Mouse (Mus musculus) heart, postnatal 14 days (tissue): ENCODE data around the gene Tmem9. TPM values are rescaled to one million over a fixed set of nuclear protein-coding genes. Genes with fewer than 3 reads are reported as not detected.

Source experiments
- DNase-seq, 2 experiments: peaks; one replicate each; pipeline ENCODE4 v3.0.0; 2021 to 2022
- intact Hi-C: fragments of 180-260 bp; cut with DNase I; formaldehyde crosslinking; loops from one replicate; pipeline ENCODE4 v1.15.1; 2025
- long read RNA-seq, 2 experiments: library from polyadenylated mRNA; stranded (forward); transcript quantifications; one replicate each; pipeline ENCODE4 v2.0.0; 2021
- total RNA-seq, 2 experiments: library from RNA; stranded (reverse); gene quantifications; 2 replicates each; pipeline ENCODE4 v1.2.3; 2021

Gene Tmem9
- total RNA-seq, result 10 to 100 TPM; 16.1 to 20.0 TPM
- long read RNA-seq, experiment 1, transcript Tmem9-201 (6 exons, 1,806 nt), result major isoform, 28 of 33 reads
- long read RNA-seq, experiment 1, partial matches to known transcripts, result 1 of 33 reads
- long read RNA-seq, experiment 1, other reads (novel, unspliced or antisense), result 3 of 33 reads
- long read RNA-seq, experiment 2, transcript Tmem9-201 (6 exons, 1,806 nt), result major isoform, 22 of 25 reads
- long read RNA-seq, experiment 2, partial matches to known transcripts, result 1 of 25 reads
- long read RNA-seq, experiment 2, other reads (novel, unspliced or antisense), result 2 of 25 reads

DNA sequence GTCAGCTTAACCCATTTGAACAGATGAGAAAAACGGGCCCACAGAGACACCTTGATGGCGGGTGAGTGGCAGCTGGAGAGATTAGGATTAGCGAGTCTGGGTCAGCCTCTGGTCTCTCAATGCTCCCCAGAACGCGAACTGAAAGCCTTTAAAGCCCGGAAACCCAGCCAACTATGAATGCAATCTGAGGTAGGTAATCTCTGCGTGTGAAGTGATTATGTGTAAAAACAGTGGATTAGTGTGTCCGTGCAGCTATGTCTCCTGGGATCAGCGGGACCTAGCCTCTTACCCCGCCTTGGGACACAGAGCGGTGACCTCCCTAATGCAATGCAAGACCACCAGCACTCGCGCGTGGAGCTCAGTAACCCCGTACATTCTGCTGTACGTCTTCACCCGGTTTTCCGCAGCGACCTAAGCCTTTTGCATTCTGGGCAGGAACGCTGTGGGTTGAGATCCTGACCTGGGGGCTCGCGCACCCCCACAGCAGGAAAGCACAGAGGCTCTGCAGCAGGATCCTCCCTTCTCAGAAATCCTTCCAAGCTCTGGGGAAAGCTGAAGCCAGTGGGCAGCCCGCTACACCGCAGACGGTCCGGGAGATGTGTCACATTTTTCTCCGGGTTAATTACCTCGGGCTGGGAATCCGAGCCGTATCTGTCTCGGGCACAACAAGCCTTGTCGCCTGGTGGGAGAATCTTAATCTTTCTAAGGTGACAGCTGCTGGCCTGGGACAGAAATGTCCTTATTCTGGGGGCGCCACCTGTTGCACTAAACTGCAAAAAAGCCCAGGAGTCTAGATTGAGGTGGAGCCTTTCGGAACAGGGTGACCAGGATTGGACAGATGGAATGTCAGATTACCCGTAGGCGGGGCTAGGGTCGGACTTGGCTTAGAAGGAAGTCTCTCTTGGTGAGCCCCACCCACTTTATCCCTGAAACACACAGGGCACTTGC, at the start of gene Tmem9:
TSS of gene Tmem9 (plus strand) at position 940 of the 948 bp plus-strand sequence.
- DNase-seq, result peak; percentile 63 to 66
- intact Hi-C loops, result no loop called here

- DNase-seq, result peak in 1 of 2 experiments; percentile 12
- intact Hi-C loops, result no loop called here
Measured at GRCm38 (mm10) chr1:135958483-135958882, 49.5 kb upstream of the Tmem9 start.

GRCm38 (mm10) chr1:135963177-135963576, 44.8 kb upstream of the Tmem9 start:
- no peak for DNase-seq
- intact Hi-C loops, result no loop called here

DNA sequence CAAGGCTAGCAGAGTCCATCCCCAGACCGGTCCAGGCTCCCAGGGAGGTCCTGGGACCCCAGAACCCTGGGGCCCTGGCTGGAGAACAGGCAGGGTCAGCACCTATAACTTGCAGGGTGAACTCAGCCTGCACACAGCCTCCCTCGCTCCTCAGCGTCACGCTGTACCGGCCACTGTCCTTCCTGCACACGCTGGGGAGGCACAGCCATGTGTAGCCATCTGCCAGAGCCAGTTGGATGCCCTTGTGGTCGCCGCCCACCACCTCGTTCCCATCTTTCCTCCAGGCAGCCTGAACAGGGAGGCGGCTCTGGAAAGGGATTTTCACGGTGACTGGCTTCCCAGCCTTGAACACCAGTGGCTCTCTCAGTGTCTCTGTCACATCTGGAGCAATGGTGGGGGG, 43.4 kb upstream of the Tmem9 start:
- DNase-seq, result no peak
- intact Hi-C loops, result no loop called here

DNA sequence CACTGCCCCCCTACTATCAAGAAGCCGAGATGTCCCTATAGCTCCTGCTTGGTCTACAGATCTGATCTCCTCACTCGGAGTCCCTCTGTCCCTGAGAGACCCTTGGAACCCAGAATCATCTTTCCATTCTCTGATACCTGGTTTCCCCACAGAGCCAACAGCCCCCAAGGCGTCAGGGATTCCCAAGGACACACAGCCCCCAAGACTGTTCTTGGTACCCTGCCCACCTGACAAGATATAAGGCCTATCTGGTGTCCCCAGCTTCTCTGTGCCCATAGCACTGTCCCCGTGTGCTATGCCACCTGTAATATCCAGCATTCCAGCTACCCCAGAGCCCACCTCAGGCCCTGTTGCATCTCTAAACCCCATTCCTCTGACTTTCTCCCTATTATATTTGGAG, 40.2 kb upstream of the Tmem9 start:
- no peak for DNase-seq
- intact Hi-C loops, result no loop called here

DNA sequence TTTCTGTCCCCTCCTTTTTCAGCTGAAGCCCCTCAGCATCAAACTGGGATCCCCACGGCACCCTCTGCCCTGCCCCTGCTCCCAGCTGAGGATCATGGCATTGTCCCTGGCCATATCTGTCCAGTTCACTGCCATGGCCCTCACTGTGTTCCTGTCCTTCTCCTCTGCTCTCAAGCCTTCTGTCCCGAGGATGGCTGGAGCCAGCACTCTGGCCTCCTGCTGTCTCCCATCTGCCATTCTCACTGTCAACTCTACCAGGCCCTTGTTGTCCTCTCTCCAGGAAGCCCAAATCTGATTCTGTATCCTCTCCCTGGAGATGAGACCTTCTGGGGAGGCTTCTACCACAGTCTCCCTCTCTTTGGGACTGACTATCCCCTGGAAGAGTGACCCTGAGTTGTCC, 37.5 kb upstream of the Tmem9 start:
- no peak for DNase-seq
- intact Hi-C loops, result no loop called here

- intact Hi-C loops, result no loop called here
- no peak for DNase-seq
Measured at GRCm38 (mm10) chr1:135972576-135972975, 35.4 kb upstream of the Tmem9 start.

DNA sequence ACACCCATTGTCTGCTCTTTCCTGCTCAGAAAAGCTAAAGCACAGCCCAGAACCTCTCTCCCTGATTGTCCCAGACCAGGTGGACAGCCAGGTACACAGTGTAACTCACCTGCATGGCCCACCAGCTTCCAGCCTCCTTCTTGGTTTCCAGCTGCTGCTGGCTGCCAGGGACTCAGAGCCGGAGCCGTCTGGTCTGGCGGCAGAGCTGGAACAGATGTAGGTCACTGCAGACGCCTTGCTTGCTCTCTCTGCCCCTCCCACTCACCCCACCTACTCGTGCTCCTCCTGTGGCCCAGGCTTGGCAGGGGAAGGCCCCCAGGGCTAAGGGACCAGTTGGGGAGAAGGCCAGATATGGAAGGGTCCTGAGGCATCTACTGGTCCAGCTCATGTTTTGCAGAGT, 23.8 kb upstream of the Tmem9 start:
- intact Hi-C loops, result no loop called here
- DNase-seq, result no peak

DNA sequence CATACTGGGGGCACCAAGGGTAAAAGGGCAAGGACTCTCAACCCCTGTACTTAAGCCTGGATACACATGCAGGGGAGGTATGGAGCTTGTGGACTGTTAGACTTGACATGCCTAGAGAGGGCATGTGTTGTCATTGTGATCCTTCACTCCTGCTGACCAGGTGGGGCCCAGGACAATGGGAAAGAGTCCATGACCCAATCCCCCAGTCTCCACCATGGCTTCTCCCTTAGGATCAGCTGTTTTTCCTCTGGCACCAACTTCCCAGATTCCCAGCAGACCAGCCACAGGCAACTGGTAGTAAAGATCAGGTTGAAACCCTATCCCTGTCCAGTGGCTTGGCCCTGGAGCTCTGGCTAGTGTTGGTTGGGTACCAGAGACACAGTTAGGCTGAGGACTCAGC, 18.1 kb upstream of the Tmem9 start:
- no peak for DNase-seq
- intact Hi-C loops, result no loop called here

GRCm38 (mm10) chr1:135993470-135993869, 14.5 kb upstream of the Tmem9 start:
- intact Hi-C loops, result no loop called here

DNA sequence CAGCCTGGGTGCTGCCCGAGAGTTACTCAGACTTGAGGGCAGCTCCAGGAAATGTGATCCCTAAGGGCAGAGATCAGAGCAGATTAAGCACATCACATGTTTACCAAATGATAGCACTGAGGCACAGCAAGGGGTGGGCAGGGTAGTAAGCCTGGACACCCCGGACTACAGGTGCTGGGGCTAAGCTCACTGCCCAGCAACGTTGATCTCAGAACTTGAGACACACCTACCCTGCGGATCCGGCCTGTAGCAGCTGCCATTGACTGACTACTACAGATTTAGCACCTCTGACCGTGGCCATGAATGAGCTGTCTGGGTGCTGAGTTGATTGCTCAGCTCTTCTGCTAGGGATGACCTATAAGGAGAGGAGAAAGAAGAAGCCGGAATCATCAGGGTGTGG, 10.4 kb upstream of the Tmem9 start:
- intact Hi-C loops, result no loop called here
- DNase-seq, result no peak

More at GRCm38 (mm10) chr1:135993470-135993869, 14.5 kb upstream of the Tmem9 start:
- DNase-seq, result no peak

GRCm38 (mm10) chr1:135999720-136000287, 8.1 kb upstream of the Tmem9 start:
- intact Hi-C loops, result no loop called here
- no peak for DNase-seq

GRCm38 (mm10) chr1:136001438-136001837, 6.5 kb upstream of the Tmem9 start:
- DNase-seq, result no peak
- intact Hi-C loops, result no loop called here

DNA sequence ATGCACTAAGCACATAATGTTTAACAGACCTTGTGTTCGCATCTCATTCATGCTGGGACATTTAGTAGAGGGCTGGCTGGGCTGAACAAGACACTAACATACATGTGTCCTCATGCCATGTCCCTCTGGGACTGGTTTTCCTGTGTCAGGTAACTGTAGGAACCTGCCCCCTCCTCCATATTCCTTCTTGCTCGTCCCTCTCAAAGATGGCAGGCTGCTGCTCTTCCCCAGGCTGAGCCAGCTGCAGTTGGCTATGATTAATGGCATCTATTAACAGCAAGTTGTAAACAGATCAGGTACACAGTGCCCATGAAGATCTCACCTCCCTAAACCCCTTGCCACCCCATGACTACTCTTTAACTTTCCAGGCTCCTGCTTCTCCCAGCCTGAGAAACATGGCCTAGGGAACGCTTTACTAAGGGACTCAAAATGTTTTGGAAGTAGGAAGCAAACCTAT, 1.6 kb upstream of the Tmem9 start, which contains the start of gene Igfn1:
TSS of gene Igfn1 (minus strand) at position 51 of the 457 bp plus-strand sequence.
- no peak for DNase-seq
- intact Hi-C loops, result no loop called here

DNA sequence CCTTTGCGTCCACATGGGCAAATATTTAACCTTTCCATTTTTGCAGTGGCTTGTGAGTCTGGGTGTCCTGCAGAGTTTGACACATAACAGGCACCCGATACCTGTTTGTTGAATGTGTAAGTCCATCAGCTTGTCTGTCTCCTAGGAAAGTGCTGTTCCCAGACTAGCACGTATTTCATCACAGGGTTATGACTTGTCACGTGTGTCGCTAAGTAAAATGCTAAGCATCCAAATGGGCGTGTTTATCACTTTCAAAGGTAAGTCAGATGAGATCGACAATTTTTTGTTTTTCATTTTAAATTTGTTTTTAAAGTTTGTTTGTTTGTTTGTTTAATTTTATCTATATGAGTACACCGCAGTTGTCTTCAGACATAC, 196 bp downstream of the Tmem9 start:
- DNase-seq, result no peak

DNA sequence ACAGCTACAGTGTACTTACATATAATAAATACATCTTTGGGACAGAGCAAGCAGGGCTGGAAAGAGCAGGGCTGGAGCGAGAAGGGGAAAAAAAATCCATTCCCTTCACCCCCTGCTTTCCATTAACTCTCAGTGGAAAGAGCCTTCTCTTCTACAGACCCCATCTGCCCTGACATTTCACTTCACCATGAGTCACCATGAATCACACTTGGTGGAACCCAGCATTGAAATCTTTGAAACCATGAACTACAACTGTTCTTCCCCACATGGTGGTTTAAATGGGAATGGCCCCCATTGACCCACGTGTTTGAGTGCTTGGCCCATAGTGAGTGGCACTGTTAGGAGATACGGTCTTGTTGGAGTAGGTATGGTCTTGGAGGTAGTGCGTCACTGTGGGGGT, 2.3 kb downstream of the Tmem9 start:
- intact Hi-C loops, result no loop called here

More for the DNA sequence above, 196 bp downstream of the Tmem9 start:
- intact Hi-C loops, result no loop called here

DNA sequence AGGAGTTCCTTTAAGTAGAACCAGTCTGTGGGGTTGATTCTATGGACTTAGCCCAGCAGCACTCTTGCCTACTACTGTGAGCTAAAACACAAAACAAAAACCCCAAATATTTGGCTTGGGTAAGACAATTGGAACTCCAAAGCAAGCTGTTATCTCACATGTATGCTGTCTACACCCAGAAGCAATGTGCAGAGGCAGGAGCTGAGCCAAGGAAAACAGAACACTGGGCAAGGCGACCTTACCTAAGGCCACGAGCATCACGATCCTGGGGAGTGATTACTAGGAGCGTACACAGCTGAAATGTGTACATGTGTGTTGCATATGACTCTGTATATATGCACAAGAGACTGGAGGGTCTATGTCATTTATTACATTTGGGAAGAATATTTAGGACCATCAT, 5.6 kb downstream of the Tmem9 start:
- intact Hi-C loops, result no loop called here
- no peak for DNase-seq

More for the DNA sequence above, 2.3 kb downstream of the Tmem9 start:
- no peak for DNase-seq

DNA sequence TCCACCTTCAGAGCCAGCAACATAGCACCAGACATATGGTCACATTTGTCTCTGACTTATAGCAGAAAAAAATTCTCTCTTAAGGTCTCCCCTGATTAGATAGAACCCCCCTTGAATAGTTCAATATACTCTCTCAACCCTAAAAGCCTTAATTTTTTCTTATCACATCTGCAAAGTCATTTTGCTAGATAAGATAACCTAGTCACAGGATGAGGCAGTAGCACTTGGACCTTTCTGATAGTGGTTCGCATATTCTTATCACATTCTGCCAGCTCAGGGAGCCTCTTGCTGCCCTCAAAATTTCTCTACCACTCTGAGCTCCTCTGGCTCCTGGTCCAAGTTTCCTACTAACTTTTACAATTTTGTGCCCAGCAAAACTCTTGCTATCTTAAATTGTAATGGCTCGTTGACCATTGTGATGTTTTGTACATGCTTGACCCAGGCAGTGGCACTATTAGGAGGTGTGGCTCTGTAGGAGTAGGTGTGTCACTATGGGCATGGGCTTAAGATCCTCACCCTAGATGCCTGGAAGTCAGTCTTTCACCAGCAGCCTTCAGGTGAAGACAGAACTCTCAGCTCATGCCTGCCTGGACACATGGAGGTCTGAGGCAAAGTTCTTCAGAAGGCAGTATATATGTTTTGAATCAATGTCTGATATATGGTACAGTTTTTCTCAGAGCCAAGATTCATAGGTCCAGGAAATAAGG, 7.0 kb downstream of the Tmem9 start:
- intact Hi-C loops, result no loop called here
- no peak for DNase-seq

GRCm38 (mm10) chr1:136017307-136017706, 9.4 kb downstream of the Tmem9 start:
- intact Hi-C loops, result no loop called here

DNA sequence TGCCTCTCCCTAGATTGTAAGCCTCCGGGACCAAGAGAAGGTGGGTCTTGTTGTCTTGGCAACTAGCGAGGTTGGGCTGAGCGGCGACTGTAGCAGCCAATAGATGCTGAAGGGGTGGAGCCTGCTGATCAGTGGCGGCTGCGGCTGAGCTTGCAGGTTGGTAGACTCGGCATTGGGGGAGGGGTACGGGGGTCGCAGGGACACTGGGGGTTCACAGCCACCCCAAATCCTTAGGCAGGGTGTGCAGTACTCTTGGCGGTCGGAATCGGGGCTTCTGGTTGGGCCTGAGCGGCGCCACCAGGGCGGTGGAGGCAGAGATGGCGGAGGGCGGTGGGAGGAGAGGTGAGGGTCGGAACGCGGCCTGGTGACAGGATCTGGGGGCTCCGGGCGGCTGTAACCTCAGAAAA, 10.0 kb downstream of the Tmem9 start:
- DNase-seq, result peak; percentile 89 to 93
- intact Hi-C loops, result no loop called here

More at GRCm38 (mm10) chr1:136017307-136017706, 9.4 kb downstream of the Tmem9 start:
- DNase-seq, result no peak
